Mouse (Mus musculus) megakaryocyte progenitor cell, adult 5-6 weeks (primary cell): Measurements from ENCODE around the gene Zfp704. TPM values are rescaled to one million over a fixed set of nuclear protein-coding genes. Genes with fewer than 3 reads are reported as not detected.

Source experiments
- ATAC-seq: replicated peaks from 2 replicates; pipeline ENCODE4 v1.8.0; 2016; ENCODE audit warnings: mild to moderate bottlenecking, moderate TSS enrichment, inconsistent platforms; ENCODE audit not compliant: poor library complexity
- total RNA-seq, 2 experiments: library from RNA; stranded (forward) in 1 of 2; stranded (reverse) in 1 of 2; fragments of 157-497, 149-512 nt in 1 of 2; fragments of 200-1000 nt in 1 of 2; gene quantifications; 2 replicates each; pipeline versions ENCODE4 v1.2.3 to v1.2.4; 2015 to 2017

The Zfp704 gene
- total RNA-seq, 2 experiments from 2014 or later: 12.9 to 16.3 TPM

DNA sequence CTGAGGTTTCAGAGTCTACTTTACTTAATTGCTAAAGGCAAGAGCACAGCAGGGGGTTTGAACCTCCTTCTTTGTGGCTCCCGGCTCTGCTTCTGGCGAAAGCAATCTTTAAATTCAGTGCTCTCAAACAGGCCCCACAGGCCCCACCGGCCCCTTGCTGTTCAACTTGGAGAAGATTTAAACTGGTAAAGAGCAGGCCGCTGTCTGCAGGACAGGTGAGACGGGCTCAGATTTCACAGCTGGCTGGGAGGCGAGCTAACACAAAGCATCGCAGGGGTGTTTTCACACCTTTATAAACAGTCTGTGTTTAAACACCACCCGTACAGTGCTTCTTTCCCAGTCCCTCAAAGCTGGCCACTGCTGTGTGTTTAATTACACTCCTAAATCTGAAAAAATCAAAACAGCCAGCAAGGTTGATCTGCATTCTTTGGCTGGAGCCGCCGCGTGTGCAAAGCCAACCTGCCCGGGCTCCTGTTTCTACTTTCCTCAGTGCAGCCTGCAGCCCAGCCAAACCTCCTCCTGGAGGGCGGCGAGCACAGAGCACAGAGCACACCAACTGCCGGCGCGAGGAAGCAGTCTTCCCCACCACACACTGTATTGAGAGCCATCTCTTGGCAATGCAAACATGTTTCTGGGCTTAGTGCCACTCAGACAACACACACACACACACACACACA, 89.7 kb downstream of the Zfp704 start:
- ATAC-seq: peak; percentile 52

DNA sequence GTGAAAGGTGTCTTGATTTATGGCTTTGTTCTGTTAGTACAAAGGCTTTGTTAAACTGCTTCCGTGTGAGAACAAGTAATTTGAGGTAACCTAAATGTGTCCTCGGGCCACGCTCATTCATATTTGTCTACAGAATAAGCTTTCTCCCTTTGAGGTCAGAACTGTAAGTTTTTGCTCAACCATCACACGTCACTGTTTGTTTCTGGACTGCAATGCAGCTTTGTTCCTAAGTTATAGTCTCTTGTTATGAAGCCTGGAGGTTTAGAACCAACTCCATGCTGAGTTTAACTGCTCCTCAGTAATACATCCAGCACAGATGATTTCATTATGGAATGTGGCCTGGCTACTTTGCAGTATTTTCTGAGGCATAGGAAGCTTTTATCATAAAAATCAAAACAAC, 90.4 kb downstream of the Zfp704 start:
- ATAC-seq: no peak

DNA sequence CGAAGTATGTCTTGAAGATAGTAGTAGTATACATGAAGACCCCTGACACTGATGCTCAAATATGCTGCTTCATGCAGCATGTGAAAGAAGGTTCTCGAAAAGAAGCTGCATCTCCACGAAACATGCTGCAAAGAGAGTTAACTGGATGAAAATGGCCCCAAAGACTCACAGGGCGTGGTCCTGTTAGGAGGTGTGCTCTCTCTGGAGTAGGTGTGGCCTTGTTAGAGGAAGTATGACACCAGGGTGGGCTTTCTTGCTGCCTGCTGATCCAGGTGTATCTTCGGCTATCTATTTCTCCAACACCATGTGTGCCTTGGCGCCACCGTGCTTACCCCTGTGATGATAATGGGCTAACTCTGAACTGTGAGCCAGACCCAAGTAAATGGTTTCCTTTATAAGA, 90.9 kb downstream of the Zfp704 start:
- ATAC-seq: no peak

DNA sequence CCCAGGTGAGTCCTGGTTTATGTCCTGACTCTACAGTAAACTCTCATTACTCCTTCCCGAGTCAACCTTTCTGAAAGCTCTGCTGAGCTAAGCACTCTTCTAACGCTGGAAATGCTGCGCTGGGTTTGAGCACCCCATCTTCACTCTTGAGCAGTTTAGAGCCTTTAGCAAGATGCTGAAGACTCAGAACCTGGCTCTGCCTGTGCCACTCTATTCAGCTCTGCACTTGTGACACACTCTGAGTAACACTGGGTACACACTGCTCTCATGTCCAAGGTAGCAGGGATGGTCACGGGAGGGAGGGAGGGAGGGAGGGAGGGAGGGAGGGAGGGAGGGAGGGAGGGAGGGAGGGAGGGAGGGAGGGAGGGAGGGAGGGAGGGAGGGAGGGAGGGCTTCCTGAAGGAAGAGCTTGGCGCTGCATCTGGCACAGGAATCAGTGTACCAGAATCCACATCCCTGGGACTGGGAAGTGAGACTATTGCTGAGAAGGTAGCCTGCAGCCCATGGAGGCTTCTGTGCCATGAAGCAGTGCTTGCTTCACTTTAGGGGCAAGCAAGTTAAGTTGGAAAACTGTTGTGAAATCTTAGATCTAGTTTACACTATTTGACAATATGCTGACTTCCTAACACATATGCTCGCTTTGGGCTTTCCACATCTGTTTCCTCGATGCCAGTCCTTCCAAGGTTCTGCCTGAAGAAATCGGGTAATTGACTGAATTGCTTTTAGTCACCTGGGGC, 93.6 kb downstream of the Zfp704 start:
- peak; percentile 59 for ATAC-seq

DNA sequence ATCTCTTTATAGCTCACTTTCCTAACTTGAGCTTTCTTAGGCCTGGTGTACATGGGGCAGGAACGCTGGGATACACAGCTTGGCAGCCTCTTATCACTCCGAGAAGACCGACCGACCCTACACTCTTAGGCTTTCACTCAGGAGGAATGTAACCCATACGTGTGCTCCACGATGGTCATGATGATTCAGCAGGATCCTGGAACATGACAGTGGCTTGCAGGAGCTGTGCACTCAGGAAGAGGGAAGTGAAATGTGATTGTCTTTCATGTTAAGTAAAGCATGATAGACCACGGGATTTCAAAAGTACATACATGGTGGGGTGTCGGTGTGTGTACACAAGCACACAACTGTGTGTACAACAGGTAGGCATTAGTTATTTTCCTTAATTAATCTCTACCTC, 94.4 kb downstream of the Zfp704 start:
- peak; percentile 69 for ATAC-seq

DNA sequence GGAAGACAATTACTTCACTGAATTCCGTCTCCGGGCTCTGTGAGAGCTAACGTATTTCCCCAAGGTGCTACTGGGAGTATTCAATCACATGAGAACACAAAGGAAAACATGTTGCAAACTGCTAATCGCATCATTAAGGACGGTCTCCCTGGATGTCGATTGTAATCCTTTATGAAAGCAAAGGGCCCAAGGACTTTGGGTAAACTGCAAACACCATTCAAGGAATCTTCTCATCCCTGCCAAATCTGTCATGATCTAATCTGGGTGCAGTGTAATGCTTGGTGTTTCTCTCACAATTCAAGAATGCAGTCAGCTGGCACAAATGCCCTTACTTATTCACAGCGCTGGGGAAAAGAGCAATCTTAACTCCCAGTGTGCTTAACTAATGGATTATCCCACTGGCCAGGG, 96.2 kb downstream of the Zfp704 start:
- ATAC-seq: no peak

DNA sequence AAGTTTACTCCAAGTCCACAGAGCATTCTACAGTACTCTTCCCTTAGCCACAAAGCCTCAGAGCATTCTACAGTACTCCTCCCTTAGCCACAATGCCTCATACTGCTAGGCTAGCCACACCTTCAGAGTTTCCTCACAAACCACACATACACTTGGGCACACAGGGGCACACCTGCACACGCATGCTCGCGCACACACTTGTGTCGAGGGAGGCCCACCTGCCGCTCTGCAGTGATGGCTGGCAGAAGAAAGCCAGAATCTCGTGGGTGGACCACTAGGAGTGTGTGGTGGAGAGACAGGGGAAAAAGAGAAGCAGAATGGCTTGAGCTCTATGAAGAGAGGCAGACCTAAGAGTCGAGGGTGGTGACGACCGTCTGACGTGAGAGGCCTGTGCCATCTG, 97.7 kb downstream of the Zfp704 start:
- no peak for ATAC-seq

DNA sequence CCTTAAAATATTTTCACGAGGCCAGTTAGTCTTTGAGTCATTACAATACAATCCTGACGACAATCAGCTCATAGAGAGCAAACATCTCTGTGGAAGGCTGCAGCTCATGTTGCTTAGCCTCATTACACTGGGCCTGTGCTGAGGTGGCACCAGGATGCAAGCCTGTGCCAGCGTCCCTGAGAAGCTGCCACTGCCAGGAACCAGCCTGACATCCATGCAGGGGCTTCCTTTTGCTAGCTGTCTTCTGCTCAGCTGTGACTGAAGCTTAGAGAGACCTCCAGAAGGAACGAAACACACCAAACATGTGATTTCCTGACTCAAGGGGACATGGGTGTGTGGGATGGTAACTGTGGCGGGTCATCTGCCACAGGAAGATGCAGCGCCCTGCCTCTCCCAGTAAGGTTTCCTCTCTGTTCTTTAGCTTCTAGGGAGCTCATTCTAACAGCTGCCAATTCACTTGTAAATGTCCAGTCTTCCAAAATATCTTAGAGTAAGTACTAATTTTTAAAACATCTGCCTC, 104.1 kb downstream of the Zfp704 start:
- ATAC-seq: peak; percentile 50; the same call in 1 of the 2 replicates

DNA sequence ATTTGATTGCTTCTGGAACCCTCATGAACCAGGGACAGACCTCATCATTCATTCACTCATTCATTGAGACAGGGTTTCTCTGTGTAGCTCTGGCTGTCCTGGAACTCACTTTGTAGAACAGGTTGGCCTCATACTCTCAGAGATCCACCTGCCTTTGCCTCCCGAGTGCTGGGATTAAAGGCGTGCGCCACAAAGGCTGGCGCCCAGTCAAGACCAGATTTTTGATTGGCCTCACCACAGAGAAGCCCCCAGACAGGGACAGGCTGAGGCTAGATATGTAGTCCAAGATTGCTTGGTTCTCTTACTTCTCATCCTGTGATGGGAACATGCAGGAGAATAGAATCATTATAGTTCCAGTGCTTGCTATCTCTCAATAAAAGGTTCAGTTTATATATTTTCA, 105.5 kb downstream of the Zfp704 start:
- ATAC-seq: no peak

DNA sequence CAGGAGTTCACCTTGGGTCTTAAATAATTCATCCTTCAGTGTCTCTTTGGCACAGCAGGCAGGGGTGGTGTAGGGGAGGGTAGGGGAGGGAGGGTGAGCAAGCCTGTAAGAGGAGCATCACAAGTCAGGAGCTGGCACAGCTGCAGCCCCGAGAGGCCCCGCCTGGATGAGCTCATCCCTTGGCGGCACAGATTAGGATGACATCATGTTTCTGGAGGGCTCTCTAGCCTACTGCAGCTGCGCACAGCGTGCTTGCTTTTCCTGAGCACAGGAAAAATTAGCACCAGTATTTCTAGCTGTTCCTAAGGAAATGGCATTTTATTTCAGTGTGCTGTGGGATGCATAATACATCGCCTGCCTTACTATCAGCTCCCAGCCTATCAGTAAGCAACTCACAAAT, 109.2 kb downstream of the Zfp704 start:
- peak; percentile 72 for ATAC-seq

DNA sequence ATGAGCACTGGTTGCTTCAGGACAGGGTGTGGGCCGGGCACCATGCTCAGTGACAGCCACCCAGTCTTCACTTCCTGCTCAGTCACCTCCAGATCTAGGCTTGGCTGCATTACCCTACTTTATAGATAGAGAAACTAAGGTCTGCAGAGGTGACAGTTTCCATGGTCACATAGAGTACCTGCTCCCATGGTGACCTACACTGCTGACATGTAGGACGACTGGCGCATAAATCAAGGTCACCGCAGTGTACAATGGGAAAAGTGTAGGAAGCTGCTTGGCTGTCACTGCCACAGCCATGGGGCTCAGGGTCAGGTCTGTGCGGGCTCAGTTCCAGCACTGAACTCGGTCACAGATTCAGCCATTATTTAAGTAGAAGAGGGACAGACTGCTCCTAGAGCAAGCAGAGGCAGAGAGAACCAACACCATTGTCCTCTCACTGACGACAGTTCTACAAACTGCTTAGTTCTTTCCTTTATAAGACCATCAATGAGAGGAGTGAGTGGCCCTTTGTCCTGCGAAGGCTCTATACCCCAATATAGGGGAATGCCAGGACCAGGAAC, 109.8 kb downstream of the Zfp704 start:
- ATAC-seq: peak; percentile 71

DNA sequence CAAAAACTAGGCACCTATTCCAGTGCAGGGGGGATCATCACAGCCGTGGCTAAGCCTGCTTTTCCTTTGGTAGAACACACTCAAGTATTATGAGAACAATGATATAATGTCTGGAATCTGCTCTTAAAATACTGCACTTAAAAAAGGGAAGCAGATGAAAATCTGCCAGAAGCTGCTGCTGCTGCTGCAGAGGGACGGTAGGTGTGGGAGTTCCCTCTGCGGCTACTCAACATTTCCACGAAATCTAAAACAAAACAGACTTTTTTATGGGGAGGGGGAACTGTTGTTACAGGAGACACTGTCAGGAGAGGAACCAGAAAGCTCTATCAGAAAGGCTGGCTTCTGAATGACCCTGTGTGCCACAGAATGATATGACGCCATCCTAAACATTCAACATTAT, 110.4 kb downstream of the Zfp704 start:
- ATAC-seq: peak; percentile 53

DNA sequence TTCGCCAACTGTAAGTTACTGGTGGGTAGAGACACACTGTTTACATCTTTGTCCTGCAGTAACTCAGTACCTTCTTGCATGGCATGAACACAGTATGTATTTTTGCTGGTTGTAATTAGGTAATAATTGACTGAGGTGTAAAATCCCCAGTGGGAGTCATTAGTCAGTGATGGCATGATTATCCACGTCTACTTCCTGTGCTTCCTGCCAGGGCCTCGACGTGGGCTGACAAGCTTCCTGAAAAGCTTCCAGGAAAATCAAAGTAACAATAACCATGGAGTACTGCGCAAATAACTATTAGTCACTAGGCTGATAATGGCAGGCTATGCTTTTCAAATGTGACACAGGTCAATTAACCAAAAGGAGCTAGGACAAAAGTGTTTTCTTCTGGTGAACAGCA, 112.6 kb downstream of the Zfp704 start:
- ATAC-seq: no peak

DNA sequence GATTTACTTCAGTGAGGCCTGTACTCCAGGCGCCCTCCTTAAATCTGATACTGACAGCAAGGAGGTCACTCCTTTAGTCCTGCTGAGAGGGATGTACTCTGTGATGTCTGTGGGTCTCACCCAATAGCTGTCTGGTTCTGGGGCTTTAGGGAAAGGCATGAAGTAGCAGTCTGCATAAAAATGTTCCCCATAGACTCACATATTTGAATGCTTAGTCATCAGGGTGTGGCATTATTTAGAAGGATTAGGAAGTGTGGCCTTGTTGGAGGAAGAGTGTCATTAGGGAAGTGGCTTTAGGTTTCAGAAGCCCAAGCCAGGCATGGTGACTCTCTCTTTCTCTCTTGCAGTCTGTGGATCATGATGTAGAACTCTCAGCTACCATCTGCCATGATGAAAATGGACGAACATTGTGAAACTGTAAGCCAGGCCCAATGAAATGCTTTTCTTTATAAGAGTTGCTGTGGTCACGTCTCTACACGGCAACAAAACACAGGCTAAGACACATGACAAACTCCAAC, 118.1 kb downstream of the Zfp704 start:
- ATAC-seq: peak; percentile 39; the same call in 1 of the 2 replicates

DNA sequence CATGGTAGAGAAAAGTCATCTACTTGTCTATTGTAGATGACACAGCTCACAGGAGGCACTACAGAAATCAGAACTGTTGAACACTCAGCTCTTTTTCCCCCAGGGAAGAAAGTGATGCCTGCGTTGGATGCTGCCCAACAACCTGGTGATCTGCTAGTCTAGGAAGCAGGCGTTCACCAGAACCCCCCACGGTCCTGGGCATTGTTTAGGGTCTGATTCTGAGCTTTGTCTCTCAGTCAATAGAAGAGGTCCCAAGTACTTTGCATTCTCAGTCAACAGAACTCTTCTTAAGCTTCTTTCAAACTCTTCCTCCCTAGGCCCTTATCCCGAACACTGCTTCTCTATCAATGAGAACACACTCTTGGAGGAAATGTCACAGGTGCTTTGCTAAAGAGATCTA, 122.2 kb downstream of the Zfp704 start:
- ATAC-seq: no peak

DNA sequence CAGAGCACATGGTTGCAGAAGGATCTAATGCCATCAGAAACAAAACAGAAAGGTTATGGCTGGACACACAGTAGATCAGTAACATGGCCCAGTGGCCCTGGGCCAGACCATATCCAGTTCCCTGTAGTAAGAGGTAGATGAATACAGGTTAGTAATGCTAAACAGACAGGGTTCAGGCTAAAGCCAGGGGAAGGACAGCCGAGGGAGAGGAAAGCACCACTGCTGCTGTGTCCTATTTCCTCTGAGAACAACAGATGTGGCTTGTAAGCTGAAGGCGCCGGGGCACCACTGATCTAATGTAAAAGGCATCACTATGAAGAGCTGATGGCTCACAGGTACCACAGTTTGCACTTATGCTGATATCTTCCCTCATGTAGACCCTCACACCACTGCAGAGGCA, 124.4 kb downstream of the Zfp704 start:
- no peak for ATAC-seq

DNA sequence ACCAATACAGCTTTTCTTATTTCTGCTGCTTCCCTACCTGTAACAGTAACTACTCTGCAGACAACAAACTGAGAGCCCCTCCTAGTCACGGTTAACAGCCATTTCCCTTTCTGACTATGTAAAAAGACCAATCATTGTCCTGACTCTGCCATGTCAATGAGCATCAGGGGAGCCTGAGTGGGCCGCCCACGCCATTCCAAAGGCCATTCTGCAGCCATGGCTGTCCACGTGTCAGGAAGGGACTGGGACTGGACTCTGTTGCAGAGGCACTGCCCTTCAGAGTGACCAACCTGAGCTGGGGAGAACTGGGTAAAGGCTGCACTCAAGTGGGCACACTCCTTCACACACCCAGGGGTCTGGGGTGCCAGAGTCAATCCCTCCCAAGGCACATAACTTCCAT, 127.9 kb downstream of the Zfp704 start:
- ATAC-seq: no peak

DNA sequence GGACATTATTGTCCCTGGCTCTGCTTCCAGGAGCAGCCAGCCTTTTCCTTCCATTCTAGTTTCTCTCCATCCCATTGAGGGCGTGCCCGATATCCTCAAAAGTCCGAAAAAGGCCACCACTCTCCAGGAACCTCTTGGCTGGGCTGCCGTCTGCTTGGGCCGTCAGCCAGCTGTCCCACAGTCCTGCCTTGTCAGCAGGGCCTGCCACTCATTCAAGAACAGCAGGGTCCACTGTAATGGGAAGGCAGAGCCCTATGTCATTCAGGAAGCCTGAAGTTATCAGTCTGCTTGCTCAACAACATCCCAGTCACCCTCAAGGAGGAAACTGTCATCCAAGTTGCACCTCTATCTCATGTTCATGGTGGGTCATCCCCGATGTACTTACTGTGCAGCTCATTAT, 128.5 kb downstream of the Zfp704 start:
- peak; percentile 74 for ATAC-seq

DNA sequence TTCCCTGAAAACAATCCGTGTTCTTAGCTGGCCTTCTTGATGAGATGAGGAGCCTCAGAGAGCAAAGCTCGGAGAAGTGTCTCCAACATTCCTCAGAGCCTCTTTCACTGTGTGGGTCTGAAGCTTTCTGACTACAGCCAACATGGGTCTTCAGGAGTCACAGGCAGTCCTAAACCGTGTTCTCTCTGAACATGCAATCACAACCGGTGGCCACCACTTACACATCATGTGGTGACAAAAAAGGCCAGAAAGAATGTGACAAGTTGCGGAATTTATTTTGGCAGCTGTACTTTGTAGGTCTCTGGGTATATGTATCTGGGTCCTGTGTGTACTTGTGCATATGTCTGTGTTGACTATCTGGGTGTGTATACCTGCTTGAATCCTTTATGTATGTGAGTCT, 128.9 kb downstream of the Zfp704 start:
- no peak for ATAC-seq

DNA sequence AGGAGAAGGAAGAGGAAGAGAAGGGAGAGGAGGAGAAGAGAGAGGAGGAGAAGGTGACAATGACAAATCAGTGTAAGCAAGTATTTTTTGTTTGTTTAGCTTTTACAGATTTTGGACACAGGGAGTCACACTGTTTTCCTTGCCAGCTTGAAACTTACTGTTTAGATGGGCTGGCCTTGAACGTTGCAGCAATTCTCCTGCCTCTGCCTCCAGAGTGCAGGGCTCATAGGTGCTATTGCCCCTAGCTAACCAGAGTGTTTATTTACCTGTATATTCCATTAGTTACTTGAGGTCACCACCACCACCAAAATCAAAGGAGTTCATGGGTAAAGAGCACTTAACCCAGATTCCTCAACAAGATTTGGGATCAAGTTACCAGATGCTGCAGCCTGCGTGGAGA, 132.5 kb downstream of the Zfp704 start:
- no peak for ATAC-seq

DNA sequence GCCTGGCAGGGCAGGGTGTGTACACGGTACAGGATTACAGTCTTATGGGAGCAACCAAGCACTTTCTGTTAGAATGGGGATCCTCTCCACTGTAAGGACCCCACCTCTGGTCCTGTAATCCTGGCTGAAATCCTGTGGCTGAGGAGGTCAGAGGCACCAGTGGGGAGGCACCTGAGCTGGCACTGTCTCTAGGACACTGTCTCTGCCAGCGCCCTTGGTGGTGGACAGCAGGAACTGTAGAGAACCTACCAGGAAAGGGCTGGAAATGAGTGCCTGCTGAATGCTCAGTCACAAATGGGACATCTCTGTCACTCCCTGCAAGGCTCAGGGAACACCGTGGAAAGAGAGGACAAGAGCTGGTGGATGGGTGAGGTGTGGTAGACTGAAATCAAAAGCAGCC, 133.5 kb downstream of the Zfp704 start:
- ATAC-seq: no peak

DNA sequence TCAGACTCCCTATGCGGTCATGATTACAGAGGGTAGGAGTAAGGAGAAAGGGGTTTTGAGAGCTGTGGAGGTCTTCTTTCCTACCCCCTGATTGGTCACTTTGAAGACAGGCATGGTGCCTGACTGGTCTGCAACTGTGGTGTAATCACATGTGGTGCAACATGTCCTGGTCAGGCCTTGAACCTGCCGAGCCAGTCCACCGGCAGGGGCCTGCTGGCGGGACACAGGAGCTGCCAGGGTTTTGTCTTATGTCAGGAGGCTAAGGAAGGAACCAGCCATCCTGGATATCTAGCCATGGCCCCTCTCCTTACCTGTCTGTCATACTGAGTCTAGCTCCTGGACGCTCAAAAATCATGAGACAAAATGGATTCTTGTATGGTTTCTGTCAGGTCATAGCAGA, 134.4 kb downstream of the Zfp704 start:
- ATAC-seq: no peak
